ENCODE assay signal across 13 mouse cellular contexts in the genomic region with DNA sequence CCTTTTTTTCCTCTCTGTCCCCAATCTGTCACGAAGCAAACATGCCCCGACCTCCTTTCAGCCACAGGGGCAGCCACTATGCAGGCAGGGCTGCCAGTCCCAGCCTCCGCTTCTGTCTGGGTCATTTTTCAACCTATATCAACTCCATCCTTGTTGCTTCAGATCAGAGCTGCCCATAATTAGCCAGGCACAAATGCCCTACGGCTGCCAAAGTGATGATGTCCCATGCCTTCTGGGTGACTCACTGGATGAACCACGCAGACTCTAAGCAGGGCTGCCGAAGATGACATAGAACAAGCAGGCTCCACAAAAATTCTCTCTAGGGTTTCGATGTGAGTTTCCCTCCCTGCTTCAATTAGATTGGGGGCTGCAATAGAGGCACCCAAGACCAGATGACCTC.
A peak's percentile ranks its signal among the peaks of the same experiment; 100 is the strongest.
DNase-seq lines count a peak whose midpoint lies in the region; ATAC-seq lines count a peak whose summit lies in the region.
"Had no signal": no experiment of that assay in that cellular context is flagged by ENCODE, and none has a peak within 500 bp of the region (broad histone marks: within the 10 kb centered on the region; RNA-seq: fewer than 3 reads in every experiment).

No protein-coding gene starts in this region.

- no peak overlapping the region for H3K27ac ChIP-seq in midbrain, embryonic 13.5 days
- H3K27ac ChIP-seq: hindbrain, embryonic 15.5 days; midbrain, embryonic 12.5 days had no signal

- WGBS in midbrain, embryonic 13.5 days: 88% methylated on average over 7 of the region's 7 CpGs

- DNase-seq in gastrocnemius, adult 18-20 months (ENCODE audit: low spot score): peak; percentile 30
- DNase-seq in gastrocnemius, postnatal 4 days (ENCODE audit: low spot score in 2 of 2): no peak
- DNase-seq in adipocyte (ENCODE audit: low spot score): peak; percentile 13
- DNase-seq in cerebellum, adult 9-11 months: peak; percentile 60
- peak; percentile 52 to 69 for DNase-seq in heart, postnatal 10 days
- DNase-seq in thymus, adult 18-20 months: no peak
- DNase-seq in layer of hippocampus, adult 9-10 months (ENCODE audit: low spot score): no peak
- DNase-seq: kidney, postnatal 4 days; liver, postnatal 0 days; thymus, postnatal 4 days had no signal

- H3K27me3 ChIP-seq in midbrain, embryonic 13.5 days: no peaks in the 10 kb centered on the region
- H3K27me3 ChIP-seq: hindbrain, embryonic 15.5 days; midbrain, embryonic 12.5 days had no signal

- no peak overlapping the region for H3K4me3 ChIP-seq in midbrain, embryonic 13.5 days (replicated peaks)
- H3K4me3 ChIP-seq: hindbrain, embryonic 15.5 days; midbrain, embryonic 12.5 days had no signal

- intact Hi-C loops in heart, postnatal 10 days (cut with DNase I): no loop called here

- H3K4me1 ChIP-seq in midbrain, embryonic 13.5 days (replicated peaks): peaks cover 10% of the 10 kb centered on the region
- H3K4me1 ChIP-seq: hindbrain, embryonic 15.5 days had no signal

- H3K4me2 ChIP-seq in midbrain, embryonic 13.5 days (replicated peaks): no peak overlapping the region
- H3K4me2 ChIP-seq: hindbrain, embryonic 15.5 days; midbrain, embryonic 12.5 days had no signal

- H3K9ac ChIP-seq in midbrain, embryonic 13.5 days (replicated peaks): no peak overlapping the region
- H3K9ac ChIP-seq: hindbrain, embryonic 15.5 days; liver, postnatal 0 days; midbrain, embryonic 12.5 days had no signal

- H3K36me3 ChIP-seq in midbrain, embryonic 13.5 days: no peaks in the 10 kb centered on the region
- H3K36me3 ChIP-seq: hindbrain, embryonic 15.5 days; midbrain, embryonic 12.5 days had no signal

- H3K9me3 ChIP-seq in midbrain, embryonic 13.5 days: no peaks in the 10 kb centered on the region
- H3K9me3 ChIP-seq: hindbrain, embryonic 15.5 days; midbrain, embryonic 12.5 days had no signal

- ATAC-seq in midbrain, embryonic 13.5 days: no peak
- ATAC-seq: liver, postnatal 0 days had no signal

Comparison
In these comparisons a context has a peak if more than half of its experiments do, and no peak if none do; other contexts are left out.
1. DNase-seq: peak in gastrocnemius, adult 18-20 months (single experiment), adipocyte (single experiment), cerebellum, adult 9-11 months (single experiment) and heart, postnatal 10 days (2 of 2); none in gastrocnemius, postnatal 4 days (0 of 2), thymus, adult 18-20 months (0 of 2) and layer of hippocampus, adult 9-10 months (single experiment).